21 mouse cellular contexts compared by ENCODE assay signal in genomic region chr6:18127206-18127983, GRCm38 (mm10). TPM values are rescaled to one million over a fixed set of nuclear protein-coding genes. Genes with fewer than 3 reads are reported as not detected.
"Had no signal": no experiment of that assay in that cellular context is flagged by ENCODE, and none has a peak within 500 bp of the region (broad histone marks: within the 10 kb centered on the region; RNA-seq: fewer than 3 reads in every experiment).

No protein-coding gene starts in this region.

- DNase-seq: layer of hippocampus, postnatal 36 days; liver, embryonic 13.5 days; lung, adult 2 months; lung, postnatal 14 days; lung, postnatal 4 days; midbrain, embryonic 14.5 days; right cerebral cortex, postnatal 25 days; spleen, adult 18-20 months; thymus, postnatal 25 days had no signal

- H3K36me3 ChIP-seq: liver, embryonic 13.5 days; stomach, embryonic 15.5 days had no signal

- H3K4me1 ChIP-seq: liver, embryonic 13.5 days; stomach, embryonic 15.5 days had no signal

- H3K4me2 ChIP-seq: liver, embryonic 13.5 days; midbrain, embryonic 11.5 days; stomach, embryonic 15.5 days had no signal

- ATAC-seq: intestine, postnatal 0 days had no signal

- H3K9me3 ChIP-seq: liver, embryonic 13.5 days; stomach, embryonic 15.5 days had no signal

- H3K9ac ChIP-seq: liver, embryonic 13.5 days; stomach, embryonic 15.5 days had no signal

- H3K27me3 ChIP-seq: liver, embryonic 13.5 days; stomach, embryonic 15.5 days had no signal

- H3K4me3 ChIP-seq: left cerebral cortex, adult 2 months; liver, embryonic 13.5 days; stomach, embryonic 15.5 days had no signal

- H3K27ac ChIP-seq: left cerebral cortex, adult 2 months; liver, embryonic 13.5 days; stomach, embryonic 15.5 days had no signal

RNA-seq across cellular contexts. Expression of gene Asz1, which starts 18.5 kb away (rescaled TPM):
- polyA plus RNA-seq: intestine, embryonic 14.5 days; limb, embryonic 11.5 days; limb, embryonic 14.5 days; liver, adult 2 months; liver, embryonic 13.5 days; liver, embryonic 16.5 days; lung, adult 2 months; midbrain, embryonic 11.5 days; midbrain, embryonic 14.5 days; midbrain, postnatal 0 days; neural tube, embryonic 11.5 days; neural tube, embryonic 14.5 days had no signal

RNA-seq across cellular contexts. Expression of gene Cftr, which starts 43.1 kb away (rescaled TPM):
- polyA plus RNA-seq: midbrain, embryonic 11.5 days had no signal
